Mouse (Mus musculus) forebrain, embryonic 12.5 days (tissue): ENCODE results near the gene Nos1ap. TPM values are rescaled to one million over a fixed set of nuclear protein-coding genes. Genes with fewer than 3 reads are reported as not detected.
A peak's percentile ranks its signal among the peaks of the same experiment; 100 is the strongest.

Source experiments
- ATAC-seq: fragments of 200-750 bp; cut with Nextera tagmentation; 2 replicates; pipeline ENCODE4 v1.8.0; 2017; ENCODE audit warnings: moderate TSS enrichment; ENCODE audit not compliant: low FRiP score
- H3K27ac ChIP-seq: fragments of 300-500 bp; sonication (generic); 2 replicates; pipeline ENCODE4 v1.5.1; 2016; ENCODE audit warnings: mild to moderate bottlenecking
- H3K27me3 ChIP-seq: fragments of 300-500 bp; sonication (generic); 2 replicates; pipeline ENCODE4 v1.6.1; 2016; ENCODE audit warnings: mild to moderate bottlenecking
- H3K36me3 ChIP-seq: fragments of 300-500 bp; sonication (generic); replicated peaks from 2 replicates; pipeline ENCODE4 v1.6.1; 2016; ENCODE audit warnings: mild to moderate bottlenecking
- H3K4me1 ChIP-seq: fragments of 300-500 bp; sonication (generic); 2 replicates; pipeline ENCODE4 v1.6.1; 2016
- H3K4me2 ChIP-seq: fragments of 300-500 bp; sonication (generic); 2 replicates; pipeline ENCODE4 v1.6.1; 2016; ENCODE audit warnings: mild to moderate bottlenecking, moderate library complexity
- H3K4me3 ChIP-seq: fragments of 300-500 bp; sonication (generic); replicated peaks from 2 replicates; pipeline ENCODE4 v1.5.1; 2016; ENCODE audit warnings: mild to moderate bottlenecking
- H3K9ac ChIP-seq: fragments of 300-500 bp; sonication (generic); 2 replicates; pipeline ENCODE4 v1.6.1; 2016; ENCODE audit warnings: mild to moderate bottlenecking
- H3K9me3 ChIP-seq: fragments of 300-500 bp; sonication (generic); 2 replicates; pipeline ENCODE4 v1.6.1; 2016
- WGBS: fragments of 180-500 bp; shearing (Covaris S2); methylation state at CpG from one replicate; pipeline ENCODE4 v1.1.7; 2016; 5-methylcytosine and 5-hydroxymethylcytosine counted together
- polyA plus RNA-seq: library from polyadenylated mRNA; unstranded; fragments of >200 nt; fragmentation: Nextera tagmentation; extraction: Ambion mirVana; gene quantifications from 2 replicates; pipeline ENCODE4 v1.2.1, GENCODE M21; 2016

Nos1ap gene
- polyA plus RNA-seq, 1 experiment from 2014 or later, result 25.5 TPM

DNA sequence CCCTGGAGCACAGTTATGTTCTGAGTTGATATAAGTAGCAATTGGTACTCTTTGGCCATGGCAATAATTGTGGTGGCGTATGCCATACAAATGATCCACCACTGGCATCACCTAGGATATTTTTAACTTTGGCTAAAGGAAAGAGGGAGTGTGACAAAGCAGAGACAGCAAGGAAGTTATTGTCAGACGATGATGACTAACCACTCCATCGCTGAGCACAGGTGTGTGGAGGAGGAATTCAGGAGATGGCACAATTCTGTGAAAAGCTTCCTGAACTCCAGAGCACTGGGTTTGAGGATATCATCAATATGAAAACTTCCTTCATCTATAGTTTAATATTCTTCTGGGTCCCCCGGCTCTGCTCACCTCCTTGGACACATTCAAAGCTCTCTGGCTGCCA lies 31.7 kb downstream of the Nos1ap start:
- no peaks in the 10 kb centered on the region; the same call in 1 of the 2 replicates for H3K4me1 ChIP-seq
- no peak overlapping the region for H3K4me2 ChIP-seq
- no peak overlapping the region for H3K9ac ChIP-seq
- ATAC-seq, result no peak
- no peak overlapping the region for H3K4me3 ChIP-seq
- H3K9me3 ChIP-seq, result no peaks in the 10 kb centered on the region
- H3K27ac ChIP-seq, result no peak overlapping the region
- H3K27me3 ChIP-seq, result no peaks in the 10 kb centered on the region
- no peaks in the 10 kb centered on the region for H3K36me3 ChIP-seq
- 91% methylated on average over 4 of the region's 4 CpGs for WGBS

- WGBS, result 91% methylated on average over 6 of the region's 6 CpGs
- Histone ChIP-seq H3K4me1 (no peaks in the 10 kb centered on the region; the same call in 1 of the 2 replicates), H3K27me3 (no peaks in the 10 kb centered on the region), H3K9ac (no peak overlapping the region), H3K4me2 (no peak overlapping the region), H3K36me3 (no peaks in the 10 kb centered on the region), H3K27ac (no peak overlapping the region), H3K4me3 (no peak overlapping the region), H3K9me3 (no peaks in the 10 kb centered on the region)
- no peak for ATAC-seq
Observed at GRCm38 (mm10) chr1:170556696-170557095, 33.0 kb downstream of the Nos1ap start.

DNA sequence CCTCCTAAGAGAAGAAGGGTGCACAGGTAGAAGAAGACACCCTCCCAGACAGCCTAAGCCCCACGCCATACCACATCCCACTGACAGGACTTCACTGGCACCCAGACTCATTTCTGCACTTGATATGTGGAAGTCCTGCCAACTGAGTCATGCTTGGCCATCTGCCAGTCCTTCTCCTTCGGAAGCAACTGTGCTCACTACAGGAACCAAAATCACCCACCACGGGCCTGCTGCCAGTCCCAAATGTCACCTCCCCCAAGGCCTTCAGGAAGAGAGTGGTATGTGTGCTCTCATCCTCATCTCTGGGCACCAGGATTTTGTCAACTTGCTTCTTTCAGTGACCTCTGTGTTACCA lies 34.7 kb downstream of the Nos1ap start:
- WGBS, result 82% methylated on average over 3 of the region's 3 CpGs
- Histone ChIP-seq H3K9me3 (no peaks in the 10 kb centered on the region), H3K36me3 (no peaks in the 10 kb centered on the region), H3K9ac (no peak overlapping the region), H3K27ac (no peak overlapping the region), H3K4me1 (peaks cover 5% of the 10 kb centered on the region), H3K4me3 (no peak overlapping the region), H3K27me3 (no peaks in the 10 kb centered on the region), H3K4me2 (no peak overlapping the region)
- ATAC-seq, result no peak

DNA sequence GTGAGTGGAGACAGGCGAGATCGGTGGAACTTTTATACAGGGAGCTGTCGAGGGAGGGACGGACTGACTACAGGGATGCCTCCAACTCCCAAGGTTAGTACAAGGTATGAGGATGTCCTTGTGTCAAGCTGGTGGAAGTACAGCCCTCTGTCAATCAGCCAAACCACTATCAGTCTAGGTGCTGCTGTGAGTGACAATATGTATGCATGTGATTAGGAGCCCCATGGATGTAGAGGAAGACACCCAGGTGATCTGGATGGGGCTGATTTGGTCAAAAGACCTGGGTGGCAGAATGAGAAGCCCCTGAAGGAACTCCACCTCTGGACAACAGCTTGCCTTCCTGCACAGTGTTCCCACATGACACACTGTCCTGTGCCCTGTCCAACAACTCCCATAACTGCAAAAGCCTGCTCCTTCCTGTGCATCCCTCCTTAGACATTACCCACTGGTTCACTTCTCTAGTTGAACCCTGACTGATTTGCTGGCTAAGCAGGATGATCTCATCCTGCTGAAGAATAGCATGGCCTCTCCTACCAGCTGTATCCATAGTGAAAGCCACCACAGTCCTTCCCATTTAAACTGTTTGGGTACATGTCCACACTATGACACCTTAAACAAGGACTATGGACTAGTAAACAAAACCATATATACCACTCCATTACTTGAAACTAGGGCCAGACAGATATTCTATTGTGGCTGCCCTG lies 35.3 kb downstream of the Nos1ap start:
- Histone ChIP-seq H3K9ac (no peak overlapping the region), H3K4me3 (no peak overlapping the region), H3K27ac (no peak overlapping the region), H3K27me3 (no peaks in the 10 kb centered on the region), H3K9me3 (no peaks in the 10 kb centered on the region), H3K4me1 (peaks cover 5% of the 10 kb centered on the region), H3K4me2 (no peak overlapping the region), H3K36me3 (no peaks in the 10 kb centered on the region)
- no peak for ATAC-seq
- WGBS, result 93% methylated on average over 4 of the region's 4 CpGs

- Histone ChIP-seq H3K4me2 (no peak overlapping the region), H3K27me3 (no peaks in the 10 kb centered on the region), H3K4me3 (no peak overlapping the region), H3K27ac (no peak overlapping the region), H3K9me3 (no peaks in the 10 kb centered on the region), H3K36me3 (no peaks in the 10 kb centered on the region), H3K9ac (no peak overlapping the region), H3K4me1 (peaks cover 5% of the 10 kb centered on the region)
- 69% methylated on average over 8 of the region's 8 CpGs for WGBS
- ATAC-seq, result no peak
Observed at GRCm38 (mm10) chr1:170550649-170551440, 38.8 kb downstream of the Nos1ap start.

DNA sequence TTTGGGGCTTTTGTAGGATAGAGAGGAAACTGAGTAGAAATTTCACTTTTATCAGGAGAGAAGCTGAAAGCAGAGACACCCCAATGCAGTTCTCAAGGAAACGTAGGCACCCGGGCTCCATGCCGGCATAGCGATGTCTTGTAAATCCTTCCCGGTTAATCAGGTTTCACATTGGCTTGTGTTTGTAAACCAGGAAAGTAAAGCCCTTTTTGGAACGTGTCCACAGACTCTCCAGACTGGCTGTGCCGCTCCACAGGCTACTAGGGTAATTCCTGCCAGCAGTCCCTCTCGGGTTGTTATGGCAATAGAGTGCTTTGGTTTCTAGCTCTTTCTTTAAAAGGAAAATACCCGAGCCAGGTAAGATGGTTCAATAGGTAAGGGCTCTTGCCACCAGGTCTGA lies 40.6 kb downstream of the Nos1ap start:
- 67% methylated on average over 9 of the region's 9 CpGs for WGBS
- H3K4me3 ChIP-seq, result no peak overlapping the region
- no peak overlapping the region for H3K9ac ChIP-seq
- H3K4me1 ChIP-seq, result peaks cover 5% of the 10 kb centered on the region
- H3K27me3 ChIP-seq, result no peaks in the 10 kb centered on the region
- no peaks in the 10 kb centered on the region for H3K36me3 ChIP-seq
- no peak overlapping the region for H3K27ac ChIP-seq
- no peak overlapping the region for H3K4me2 ChIP-seq
- H3K9me3 ChIP-seq, result no peaks in the 10 kb centered on the region
- no peak for ATAC-seq

DNA sequence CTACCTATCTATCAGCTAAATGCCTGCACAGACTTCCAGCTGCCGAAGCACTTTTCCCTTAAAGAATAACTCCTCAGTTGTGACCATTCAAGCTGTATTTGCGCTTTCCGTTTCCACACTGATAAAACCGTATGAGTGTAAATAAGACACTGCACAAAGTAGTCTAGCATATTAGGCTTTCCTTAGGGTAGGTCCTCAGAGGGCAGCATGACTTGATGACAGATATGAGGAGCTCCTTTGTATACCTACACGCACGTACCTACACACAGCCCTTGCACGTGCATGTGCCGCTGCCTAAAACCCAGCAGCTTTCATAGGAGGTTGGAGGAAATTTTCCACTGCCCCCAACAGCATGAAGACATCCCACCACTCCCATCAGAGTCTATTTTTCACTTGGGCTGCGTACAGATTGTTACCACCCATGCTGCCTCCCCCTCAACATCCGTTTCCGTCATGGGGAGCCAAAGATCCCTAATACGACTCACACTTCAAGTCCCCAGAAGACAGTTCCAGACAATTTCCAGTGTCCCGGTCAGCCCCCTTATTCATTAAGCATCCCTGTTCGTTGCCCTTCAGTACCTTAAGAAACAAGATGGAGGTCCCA lies 41.4 kb downstream of the Nos1ap start:
- Histone ChIP-seq H3K4me1 (peaks cover 5% of the 10 kb centered on the region), H3K27me3 (no peaks in the 10 kb centered on the region), H3K9ac (no peak overlapping the region), H3K9me3 (no peaks in the 10 kb centered on the region), H3K27ac (0 out of 2 replicates have a peak overlapping the region, but pooled peaks have one; percentile 20), H3K4me3 (no peak overlapping the region), H3K36me3 (no peaks in the 10 kb centered on the region), H3K4me2 (no peak overlapping the region)
- WGBS, result 93% methylated on average over 14 of the region's 14 CpGs
- no peak for ATAC-seq

DNA sequence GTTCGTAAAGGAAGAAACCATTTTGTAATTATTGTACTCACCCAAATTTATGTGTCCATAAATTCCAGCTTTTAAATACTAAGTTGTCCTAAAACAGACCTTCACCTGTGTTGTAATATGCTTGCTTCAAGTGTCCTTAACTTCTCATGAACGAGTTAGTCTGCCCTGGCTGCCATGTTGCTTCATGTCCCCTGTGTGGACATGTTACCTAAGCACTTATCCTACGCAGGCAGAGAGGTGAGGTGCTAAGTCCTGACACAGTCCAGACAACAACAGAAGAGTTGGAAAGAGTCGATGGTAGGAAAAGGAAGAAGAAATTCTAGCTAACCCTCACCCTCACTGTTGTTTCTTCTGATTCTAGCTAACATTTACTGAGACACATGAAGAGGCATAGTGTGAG lies 43.4 kb downstream of the Nos1ap start:
- Histone ChIP-seq H3K9ac (no peak overlapping the region), H3K4me2 (no peak overlapping the region), H3K27me3 (no peaks in the 10 kb centered on the region), H3K27ac (no peak overlapping the region), H3K4me3 (no peak overlapping the region), H3K4me1 (peaks cover 5% of the 10 kb centered on the region), H3K36me3 (no peaks in the 10 kb centered on the region; the same call in 1 of the 2 replicates), H3K9me3 (no peaks in the 10 kb centered on the region)
- WGBS, result 90% methylated on average over 4 of the region's 4 CpGs
- no peak for ATAC-seq

DNA sequence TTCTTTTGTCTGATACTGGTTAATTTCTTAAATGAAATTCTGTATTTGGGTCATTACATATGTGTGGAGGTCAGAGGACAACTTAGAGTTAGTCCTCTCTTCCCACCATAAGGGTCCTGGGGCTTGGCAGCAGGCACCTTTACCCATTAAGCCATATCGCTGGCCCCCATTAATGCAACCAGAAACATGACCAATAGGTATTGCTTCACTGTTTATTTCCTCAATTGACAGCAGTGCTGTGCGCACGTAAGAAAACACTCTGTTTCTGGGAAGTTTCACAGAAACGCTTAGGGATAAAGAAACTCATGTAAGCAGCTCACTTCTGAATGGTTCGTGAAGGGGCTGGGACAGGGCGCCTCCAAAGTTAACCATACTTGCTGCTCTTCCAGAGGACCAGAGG lies 44.4 kb downstream of the Nos1ap start:
- Histone ChIP-seq H3K27ac (no peak overlapping the region), H3K36me3 (no peaks in the 10 kb centered on the region; the same call in 1 of the 2 replicates), H3K9ac (no peak overlapping the region), H3K4me3 (no peak overlapping the region), H3K27me3 (no peaks in the 10 kb centered on the region), H3K4me2 (no peak overlapping the region), H3K4me1 (no peaks in the 10 kb centered on the region), H3K9me3 (no peaks in the 10 kb centered on the region)
- ATAC-seq, result no peak
- 88% methylated on average over 6 of the region's 6 CpGs for WGBS

- no peaks in the 10 kb centered on the region for H3K27me3 ChIP-seq
- no peak overlapping the region for H3K4me2 ChIP-seq
- no peak overlapping the region for H3K4me3 ChIP-seq
- H3K9me3 ChIP-seq, result no peaks in the 10 kb centered on the region
- WGBS, result 89% methylated on average over 3 of the region's 3 CpGs
- no peak for ATAC-seq
- H3K9ac ChIP-seq, result no peak overlapping the region
- no peak overlapping the region for H3K27ac ChIP-seq
- H3K4me1 ChIP-seq, result no peaks in the 10 kb centered on the region
- H3K36me3 ChIP-seq, result no peaks in the 10 kb centered on the region; the same call in 1 of the 2 replicates
Observed at GRCm38 (mm10) chr1:170539507-170539906, 50.2 kb downstream of the Nos1ap start.

GRCm38 (mm10) chr1:170538481-170539061 lies 51.1 kb downstream of the Nos1ap start:
- no peaks in the 10 kb centered on the region for H3K9me3 ChIP-seq
- no peak overlapping the region for H3K9ac ChIP-seq
- no peak overlapping the region for H3K27ac ChIP-seq
- no peak for ATAC-seq
- WGBS, result 94% methylated on average over 9 of the region's 9 CpGs
- no peaks in the 10 kb centered on the region for H3K4me1 ChIP-seq
- H3K4me2 ChIP-seq, result no peak overlapping the region
- H3K27me3 ChIP-seq, result no peaks in the 10 kb centered on the region
- no peak overlapping the region for H3K4me3 ChIP-seq
- no peaks in the 10 kb centered on the region; the same call in 1 of the 2 replicates for H3K36me3 ChIP-seq

- no peaks in the 10 kb centered on the region for H3K9me3 ChIP-seq
- H3K4me2 ChIP-seq, result no peak overlapping the region
- H3K36me3 ChIP-seq, result no peaks in the 10 kb centered on the region; the same call in 1 of the 2 replicates
- no peak overlapping the region for H3K27ac ChIP-seq
- no peaks in the 10 kb centered on the region for H3K27me3 ChIP-seq
- H3K4me3 ChIP-seq, result no peak overlapping the region
- ATAC-seq, result no peak
- 87% methylated on average over 3 of the region's 3 CpGs for WGBS
- H3K9ac ChIP-seq, result no peak overlapping the region
- H3K4me1 ChIP-seq, result no peaks in the 10 kb centered on the region
Observed at GRCm38 (mm10) chr1:170536344-170536743, 53.3 kb downstream of the Nos1ap start.
